Mouse (Mus musculus) testis, adult 10 weeks (tissue): ENCODE results near the gene Chrna4. TPM values are rescaled to one million over a fixed set of nuclear protein-coding genes. Genes with fewer than 3 reads are reported as not detected.

ENCODE experiments used
- polyA plus RNA-seq: library from polyadenylated mRNA; stranded (reverse); fragments of 350-450 nt; fragmentation: Illumina TruSeq; extraction: RNeasy Lipid Tissue Mini Kit (QIAGEN cat#74804); gene quantifications from one replicate; pipeline ENCODE4 v1.2.3, GENCODE M21; 2014; ENCODE audit warnings: low read depth, low replicate concordance

The Chrna4 gene
- 0.25 TPM for polyA plus RNA-seq

GRCm38 (mm10) chr2:181043437-181043836 is at the start of gene Chrna4:
Gene Chrna4, minus strand, starts transcription at chr2:181043546.

GRCm38 (mm10) chr2:180986449-180986848 is 56.9 kb downstream of the Chrna4 start, which contains the start of gene Col20a1:
Gene Col20a1, plus strand, starts transcription at chr2:180986535.

Other genes starting within 250 kb of the Chrna4 start
- gene Ythdf1, start 122.6 kb downstream of the Chrna4 start, polyA plus RNA-seq = 22.9 TPM
- not detected for gene Birc7, start 114.5 kb downstream of the Chrna4 start, polyA plus RNA-seq
- gene Nkain4, start 88.8 kb downstream of the Chrna4 start, polyA plus RNA-seq = 0.55 TPM
- gene Arfgap1, start 76.3 kb downstream of the Chrna4 start, polyA plus RNA-seq = 4.7 TPM
- 2.5 TPM for gene Col20a1, start 57.0 kb downstream of the Chrna4 start, polyA plus RNA-seq
- gene Kcnq2, start 91.8 kb upstream of the Chrna4 start, polyA plus RNA-seq = 0.76 TPM
- gene Eef1a2, start 113.5 kb upstream of the Chrna4 start, polyA plus RNA-seq = not detected
- 0.74 TPM for gene Ppdpf, start 143.7 kb upstream of the Chrna4 start, polyA plus RNA-seq
- gene Ptk6, start 159.2 kb upstream of the Chrna4 start, polyA plus RNA-seq = 0.07 TPM
- not detected for gene Srms, start 169.6 kb upstream of the Chrna4 start, polyA plus RNA-seq
- 2.0 TPM for gene Fndc11, start 176.5 kb upstream of the Chrna4 start, polyA plus RNA-seq
- gene Helz2, start 198.5 kb upstream of the Chrna4 start, polyA plus RNA-seq = 0.20 TPM
- gene Gmeb2, start 244.5 kb upstream of the Chrna4 start, polyA plus RNA-seq = 3.8 TPM